Mouse (Mus musculus) myocyte (in vitro differentiated cells): ENCODE measurements around the gene Mtmr12. TPM values are rescaled to one million over a fixed set of nuclear protein-coding genes. Genes with fewer than 3 reads are reported as not detected.

Experiments
- H3K27me3 ChIP-seq: one replicate; pipeline ENCODE4 v1.6.1; 2011; ENCODE audit not compliant: control insufficient read depth, insufficient read depth, insufficient read length
- H3K36me3 ChIP-seq: one replicate; pipeline ENCODE4 v1.6.1; 2011; ENCODE audit not compliant: control insufficient read depth, insufficient read depth
- H3K4me2 ChIP-seq: one replicate; pipeline ENCODE4 v1.6.1; 2011; ENCODE audit warnings: low read depth, control low read depth
- H3K4me3 ChIP-seq: one replicate; pipeline ENCODE4 v1.5.1; 2011; ENCODE audit warnings: mild to moderate bottlenecking, control low read depth, moderate library complexity
- H3K79me2 ChIP-seq: one replicate; pipeline ENCODE4 v1.6.1; 2011; ENCODE audit not compliant: control insufficient read depth, insufficient read depth
- H3ac ChIP-seq: one replicate; pipeline ENCODE4 v1.6.1; 2011; ENCODE audit not compliant: control insufficient read depth, insufficient read length
- CEBPB ChIP-seq: IDR thresholded peaks from 2 replicates; pipeline ENCODE4 v1.6.1; 2011; ENCODE audit warnings: mild to moderate bottlenecking, moderate library complexity; ENCODE audit not compliant: poor library complexity, insufficient read depth, severe bottlenecking
- E2F4 ChIP-seq: IDR thresholded peaks from one replicate; pipeline ENCODE4 v1.6.1; 2011; ENCODE audit warnings: mild to moderate bottlenecking, control low read depth, moderate library complexity; ENCODE audit not compliant: insufficient read depth
- MAX ChIP-seq: IDR thresholded peaks from one replicate; pipeline ENCODE4 v1.6.1; 2011; ENCODE audit warnings: low read depth, mild to moderate bottlenecking, control low read depth
- MYOD1 ChIP-seq, 3 experiments: IDR thresholded peaks; one replicate each; pipeline ENCODE4 v1.6.1; 2011; ENCODE audit warnings: control low read depth in 2 of 3, low read depth in 2 of 3, mild to moderate bottlenecking in 2 of 3, moderate library complexity in 1 of 3; ENCODE audit not compliant: insufficient read length in 2 of 3, control insufficient read depth in 1 of 3
- MYOG ChIP-seq, 3 experiments: IDR thresholded peaks; one replicate each; pipeline ENCODE4 v1.6.1; 2011; ENCODE audit warnings: control low read depth in 2 of 3, low read depth in 2 of 3, mild to moderate bottlenecking in 2 of 3; ENCODE audit not compliant: insufficient read length in 2 of 3, control insufficient read depth in 1 of 3, insufficient read depth in 1 of 3
- POLR2A ChIP-seq: IDR thresholded peaks from one replicate; pipeline ENCODE4 v1.6.1; 2011; ENCODE audit warnings: low read depth, mild to moderate bottlenecking, control low read depth, moderate library complexity; ENCODE audit not compliant: insufficient read length
- POLR2AphosphoS2 ChIP-seq: IDR thresholded peaks from one replicate; pipeline ENCODE4 v1.6.1; 2011; ENCODE audit warnings: low read depth, control low read depth; ENCODE audit not compliant: insufficient read length
- SRF ChIP-seq: IDR thresholded peaks from one replicate; pipeline ENCODE4 v1.6.1; 2011; ENCODE audit warnings: low read depth; ENCODE audit not compliant: control insufficient read depth, insufficient read length
- TCF3 ChIP-seq: IDR thresholded peaks from one replicate; pipeline ENCODE4 v1.6.1; 2011; ENCODE audit warnings: low read depth, control low read depth; ENCODE audit not compliant: insufficient read length
- USF1 ChIP-seq: IDR thresholded peaks from one replicate; pipeline ENCODE4 v1.6.1; 2011; ENCODE audit warnings: low read depth, mild to moderate bottlenecking, control low read depth, moderate library complexity
- polyA plus RNA-seq: library from polyadenylated mRNA; unstranded; fragments of >200 nt; fragmentation: generic; extraction: Trizol; gene quantifications from one replicate; pipeline ENCODE4 v1.2.1, GENCODE M21; 2012; ENCODE audit warnings: missing spikeins

The Mtmr12 gene
- polyA plus RNA-seq, 1 experiment, result 6.2 TPM

DNA sequence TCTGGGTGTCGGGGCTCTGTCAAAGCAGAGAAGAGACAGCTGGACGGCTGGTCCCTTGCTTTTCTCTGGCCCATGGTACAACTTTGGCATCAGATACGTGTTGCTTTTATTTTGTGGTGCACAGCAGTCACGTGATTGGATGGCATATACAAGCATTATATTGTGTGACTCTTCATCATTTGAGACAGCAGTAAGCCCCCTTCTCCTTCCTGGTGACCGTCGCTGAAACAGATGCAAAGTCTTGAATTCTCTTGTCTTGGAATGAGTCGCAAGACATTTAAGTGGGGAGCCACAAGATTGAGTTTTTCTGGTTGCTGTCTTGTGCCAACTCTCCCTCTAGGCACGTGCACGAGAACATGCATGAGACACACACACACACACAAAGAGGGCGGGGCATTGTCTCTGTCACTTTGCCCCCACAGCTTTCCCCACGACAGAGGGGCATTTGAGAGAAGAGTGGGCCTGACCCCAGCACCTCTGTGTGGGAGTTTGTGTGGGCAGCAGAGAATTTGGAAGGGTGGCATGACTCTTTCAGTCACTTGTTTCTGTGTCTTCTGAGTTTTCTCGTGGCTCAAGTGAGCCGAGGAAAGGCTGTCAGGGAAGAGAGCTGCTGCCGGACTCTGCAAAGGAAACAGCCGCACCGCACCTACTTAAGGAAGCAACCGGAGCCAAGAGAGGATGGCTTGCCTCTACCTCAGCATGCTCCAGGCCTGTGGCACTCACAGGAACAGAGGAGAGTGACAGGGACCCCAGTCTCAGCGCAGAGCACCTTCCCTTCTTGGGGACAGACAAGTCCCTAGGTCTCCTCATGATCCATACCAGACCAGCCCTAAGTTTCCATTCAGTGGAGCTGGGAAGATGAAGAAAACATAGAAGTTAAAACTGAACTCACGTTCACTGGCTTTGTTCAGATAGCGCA is 9.8 kb upstream of the Mtmr12 start:
- H3K4me3 ChIP-seq, result no peak overlapping the region
- TF ChIP-seq SRF (no peak), TCF3 (no peak), POLR2AphosphoS2 (peak; percentile 7), E2F4 (no peak)
- H3ac ChIP-seq, result no peak overlapping the region
- H3K79me2 ChIP-seq, result no peaks in the 10 kb centered on the region
- H3K27me3 ChIP-seq, result no peaks in the 10 kb centered on the region
- H3K36me3 ChIP-seq, result peaks cover 29% of the 10 kb centered on the region
- H3K4me2 ChIP-seq, result no peak overlapping the region

- Histone ChIP-seq H3K36me3 (peaks cover 20% of the 10 kb centered on the region), H3K27me3 (no peaks in the 10 kb centered on the region), H3ac (no peak overlapping the region), H3K79me2 (no peaks in the 10 kb centered on the region), H3K4me3 (no peak overlapping the region), H3K4me2 (no peak overlapping the region)
- TF ChIP-seq POLR2A, result no peak
- peak; percentile 24 for TF ChIP-seq POLR2AphosphoS2
These were observed 8.9 kb upstream of the Mtmr12 start for GRCm38 (mm10) chr15:12195966-12196365.

GRCm38 (mm10) chr15:12196410-12197191 is 8.2 kb upstream of the Mtmr12 start:
- Histone ChIP-seq H3K36me3 (peaks cover 14% of the 10 kb centered on the region), H3K79me2 (no peaks in the 10 kb centered on the region), H3K27me3 (no peaks in the 10 kb centered on the region), H3K4me3 (no peak overlapping the region), H3ac (no peak overlapping the region), H3K4me2 (no peak overlapping the region)
- TF ChIP-seq E2F4, result no peak
- TF ChIP-seq SRF, result no peak
- TF ChIP-seq POLR2AphosphoS2, result peak; percentile 42
- no peak for TF ChIP-seq MYOD1 (IDR thresholded peaks at IDR 0.05; ENCODE audit: control insufficient read depth in 1 of 3, insufficient read length in 2 of 3, low read depth in 2 of 3)
- no peak for TF ChIP-seq MAX

DNA sequence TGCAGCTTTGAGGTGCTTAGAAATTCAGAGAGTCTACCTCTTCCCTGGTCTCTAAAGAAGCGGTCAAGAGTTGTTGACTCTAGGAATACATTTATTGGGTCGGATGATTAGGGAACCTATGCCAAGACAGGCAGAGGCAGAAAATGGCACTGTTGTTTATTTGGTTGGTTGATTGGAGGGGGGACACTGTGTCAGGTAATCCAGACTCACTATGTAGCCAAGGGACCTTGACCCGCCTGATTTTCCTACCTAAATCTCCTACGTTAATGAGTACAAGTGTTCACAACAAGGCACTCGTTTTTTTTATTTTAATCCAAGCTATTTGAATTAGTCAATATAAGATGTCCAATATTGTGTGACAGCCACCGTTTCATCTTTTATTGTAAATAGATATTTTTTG is 7.5 kb upstream of the Mtmr12 start:
- Histone ChIP-seq H3K79me2 (no peaks in the 10 kb centered on the region), H3K4me2 (no peak overlapping the region), H3K27me3 (no peaks in the 10 kb centered on the region), H3ac (no peak overlapping the region), H3K4me3 (no peak overlapping the region), H3K36me3 (peaks cover 7% of the 10 kb centered on the region)
- no peak for TF ChIP-seq POLR2A

GRCm38 (mm10) chr15:12200021-12200420 is 4.8 kb upstream of the Mtmr12 start:
- no peak overlapping the region for H3ac ChIP-seq
- H3K4me3 ChIP-seq, result no peak overlapping the region
- TF ChIP-seq USF1, result no peak
- no peak overlapping the region for H3K4me2 ChIP-seq
- H3K27me3 ChIP-seq, result no peaks in the 10 kb centered on the region
- no peaks in the 10 kb centered on the region for H3K36me3 ChIP-seq
- no peaks in the 10 kb centered on the region for H3K79me2 ChIP-seq

DNA sequence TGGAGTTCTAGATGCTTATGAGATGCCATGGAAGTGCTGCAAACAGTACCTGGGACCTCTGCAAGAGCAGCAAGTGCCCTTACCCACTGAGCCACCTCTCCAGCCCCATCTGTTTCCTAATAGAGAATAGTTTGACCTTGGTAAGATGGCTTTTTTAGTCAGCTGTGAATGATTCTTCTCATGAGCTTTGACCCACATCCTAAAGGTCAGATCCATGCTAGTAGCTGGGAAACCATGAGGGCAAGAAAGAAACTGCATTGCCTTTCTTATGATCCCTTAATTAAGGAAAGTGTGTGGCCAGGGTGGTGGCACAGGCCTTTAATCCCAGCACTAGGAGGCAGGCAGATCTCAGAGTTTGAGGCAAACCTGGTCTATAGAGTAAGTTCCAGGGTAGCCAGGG is 3.0 kb upstream of the Mtmr12 start:
- no peaks in the 10 kb centered on the region for H3K27me3 ChIP-seq
- H3K36me3 ChIP-seq, result no peaks in the 10 kb centered on the region
- no peak for TF ChIP-seq TCF3
- TF ChIP-seq MAX, result no peak
- no peak for TF ChIP-seq POLR2AphosphoS2
- no peak for TF ChIP-seq MYOG (IDR thresholded peaks at IDR 0.05; ENCODE audit: control insufficient read depth in 1 of 3, insufficient read depth in 1 of 3, insufficient read length in 2 of 3, low read depth in 2 of 3)
- no peak for TF ChIP-seq POLR2A
- TF ChIP-seq CEBPB, result no peak
- H3K4me2 ChIP-seq, result no peak overlapping the region
- H3ac ChIP-seq, result no peak overlapping the region
- no peak overlapping the region for H3K4me3 ChIP-seq
- H3K79me2 ChIP-seq, result peaks cover 16% of the 10 kb centered on the region
